Mouse (Mus musculus) spleen, adult 18-20 months (tissue): ENCODE measurements around the gene Dek.

Experiments used
- DNase-seq, 2 experiments: peaks; one replicate each; pipeline ENCODE4 v3.0.0; 2022; ENCODE audit warnings: mixed read lengths in 2 of 2

The Dek gene

DNA sequence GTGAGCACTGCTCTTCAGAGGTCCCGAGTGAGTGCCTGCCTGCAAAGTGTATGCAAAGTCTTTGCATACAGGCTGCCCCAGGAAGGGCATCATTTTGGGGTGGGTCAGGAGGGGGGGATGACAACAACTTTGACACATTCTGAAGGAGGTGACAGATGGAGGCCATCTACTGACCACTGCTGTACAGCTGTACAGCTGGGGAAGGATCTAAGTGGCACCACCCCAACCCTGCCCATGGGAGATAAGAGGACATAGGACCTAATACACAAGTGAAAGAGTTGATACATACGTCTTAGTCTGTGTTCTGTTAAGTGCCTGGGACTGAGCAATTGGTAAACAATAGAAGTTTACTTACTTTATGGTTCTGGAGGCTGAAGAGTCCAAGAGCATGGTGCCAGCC lies 3.2 kb upstream of the Dek start:
- no peak for DNase-seq

GRCm38 (mm10) chr13:47106580-47106888 lies 533 bp upstream of the Dek start:
- DNase-seq = no peak

DNA sequence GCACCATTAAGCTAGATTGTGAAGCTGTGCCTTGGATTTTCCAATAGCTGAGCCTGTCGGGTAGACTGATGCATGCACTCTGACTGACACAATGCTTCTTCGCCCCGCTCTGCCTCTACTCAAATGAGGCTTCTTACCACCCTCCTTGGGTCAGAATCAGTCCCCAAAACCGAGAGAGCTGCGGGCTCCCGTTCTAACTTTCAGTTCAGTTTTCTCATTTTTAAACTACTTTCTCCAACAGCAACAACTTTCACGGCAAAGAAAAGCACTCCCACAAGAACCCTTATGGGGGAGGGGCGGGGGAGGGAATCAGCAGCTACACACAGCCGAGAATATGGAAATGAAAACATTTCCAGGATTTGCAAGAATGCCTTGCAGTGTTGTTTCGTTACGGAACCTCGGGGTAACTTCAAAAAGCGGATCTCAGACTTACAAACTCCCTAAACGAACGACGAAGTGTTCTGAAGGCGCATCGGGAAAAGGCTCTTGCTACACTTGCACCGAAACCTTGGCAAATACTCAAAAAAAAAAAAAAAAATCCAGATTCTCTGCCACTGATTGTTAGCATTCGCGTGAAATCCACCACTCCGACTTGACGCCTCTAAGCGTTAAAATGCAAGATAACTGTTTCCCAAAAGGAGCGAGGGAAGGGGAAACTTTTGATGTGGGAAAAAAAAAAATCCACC lies 1.0 kb downstream of the Dek start:
- DNase-seq = peak; percentile 12 to 21

GRCm38 (mm10) chr13:47104146-47104545 lies 1.9 kb downstream of the Dek start:
- no peak for DNase-seq

DNA sequence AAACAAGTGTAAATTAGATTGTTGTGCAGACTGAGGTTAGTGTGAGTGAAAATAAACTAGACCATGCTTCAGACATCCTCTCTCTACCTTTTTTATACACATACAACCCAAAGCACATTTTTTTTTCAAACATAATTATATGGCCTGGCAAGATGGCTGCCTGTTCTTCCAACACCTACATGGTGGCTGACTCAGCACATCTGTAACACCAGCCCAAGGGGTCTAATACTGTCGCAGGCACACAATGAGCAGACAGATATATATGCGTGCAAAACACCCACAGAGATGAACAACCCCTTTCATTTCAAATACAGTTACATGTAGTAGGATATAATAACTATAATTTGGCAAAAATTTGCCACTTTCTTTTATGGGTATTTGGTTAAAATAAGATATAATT lies 5.4 kb downstream of the Dek start:
- DNase-seq = no peak

DNA sequence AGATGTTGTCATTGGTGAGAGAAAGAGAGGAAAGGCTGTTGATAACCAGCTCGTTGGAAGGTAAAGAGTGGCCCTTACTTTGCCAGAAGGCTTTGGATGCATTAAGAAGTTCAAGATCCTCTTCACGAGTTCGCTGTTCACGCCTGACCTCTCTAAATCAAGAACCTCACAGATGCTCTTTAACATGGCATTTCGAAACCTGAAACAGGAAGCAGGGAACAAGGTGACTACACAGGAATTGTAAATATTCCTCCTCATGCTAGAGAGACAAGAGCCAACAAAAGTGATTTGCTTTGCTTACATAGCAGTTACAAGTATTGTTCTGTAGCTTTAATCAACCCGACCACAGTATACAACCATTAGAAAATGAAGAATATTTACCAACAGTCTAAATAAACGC lies 6.7 kb downstream of the Dek start:
- no peak for DNase-seq

GRCm38 (mm10) chr13:47096591-47096990 lies 9.4 kb downstream of the Dek start:
- no peak for DNase-seq

- no peak for DNase-seq
These were observed 12.2 kb downstream of the Dek start for GRCm38 (mm10) chr13:47093791-47094190.

- DNase-seq = no peak
These were observed 16.7 kb downstream of the Dek start for GRCm38 (mm10) chr13:47089271-47089670.

DNA sequence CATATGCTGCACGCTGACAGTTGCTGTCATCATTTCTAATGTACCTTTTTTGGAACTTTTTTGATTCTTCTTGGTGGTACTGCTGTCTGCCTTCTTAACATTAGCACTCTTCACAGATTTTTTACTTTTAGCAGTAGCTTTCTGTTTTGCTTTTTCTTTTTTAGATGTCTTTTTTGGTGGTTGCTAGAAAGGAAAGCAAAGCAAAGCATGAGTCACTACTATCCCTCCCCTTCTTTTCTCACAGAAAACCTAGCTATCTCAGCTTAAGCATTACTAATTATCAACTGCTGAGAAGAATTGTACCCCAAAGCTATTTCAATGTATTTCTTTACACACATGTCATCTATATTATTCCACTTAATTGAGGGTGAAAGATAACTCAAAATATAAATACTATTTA lies 17.6 kb downstream of the Dek start:
- no peak for DNase-seq

DNA sequence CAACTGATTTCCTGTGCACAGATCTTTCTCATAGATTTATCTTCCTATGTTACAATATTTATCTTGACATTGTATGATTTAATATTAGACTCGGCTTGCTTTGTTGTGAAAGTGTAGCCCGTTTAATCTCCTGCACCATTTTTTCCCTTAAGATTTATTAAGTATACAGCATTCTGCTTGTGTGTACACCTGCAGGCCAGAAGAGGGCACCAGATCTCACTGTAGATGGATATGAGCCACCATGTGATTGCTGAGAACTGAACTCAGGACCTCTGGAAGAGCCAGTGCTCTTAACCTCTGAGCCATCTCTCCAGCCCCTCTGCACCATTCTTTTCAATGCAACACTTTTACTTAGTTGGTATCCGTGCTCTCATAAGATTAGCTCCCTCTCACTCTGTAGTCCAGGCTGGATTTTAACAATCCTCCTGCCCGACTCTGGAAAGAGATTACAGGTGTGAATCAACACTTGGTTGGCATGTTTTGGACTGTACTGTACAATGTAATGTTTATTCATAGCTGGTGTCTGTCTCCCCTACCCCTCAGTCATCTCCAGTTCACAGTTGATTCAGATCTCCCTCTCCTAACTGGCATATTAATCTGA lies 25.0 kb downstream of the Dek start:
- DNase-seq = peak in 1 of 2 experiments; percentile 16

- DNase-seq = no peak
These were observed 27.2 kb downstream of the Dek start for GRCm38 (mm10) chr13:47078799-47079198.

DNA sequence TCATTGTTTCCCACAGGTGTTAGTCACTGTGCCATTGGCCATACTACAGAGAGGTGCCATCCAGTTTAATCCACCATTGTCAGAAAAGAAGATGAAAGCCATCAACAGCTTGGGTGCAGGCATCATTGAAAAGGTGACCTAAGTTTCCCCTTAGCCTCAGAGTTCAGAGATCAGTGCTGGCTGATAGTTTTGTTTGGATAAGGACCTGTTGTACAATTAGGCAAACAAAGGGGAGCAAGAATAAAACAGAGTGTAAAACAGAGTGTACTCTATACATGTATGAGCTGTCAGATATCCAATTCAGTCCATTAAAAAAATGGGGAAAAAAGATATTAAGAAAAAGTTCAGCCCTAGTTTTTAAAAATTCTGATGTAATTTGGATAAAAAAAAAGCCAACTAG lies 28.6 kb downstream of the Dek start:
- no peak for DNase-seq

DNA sequence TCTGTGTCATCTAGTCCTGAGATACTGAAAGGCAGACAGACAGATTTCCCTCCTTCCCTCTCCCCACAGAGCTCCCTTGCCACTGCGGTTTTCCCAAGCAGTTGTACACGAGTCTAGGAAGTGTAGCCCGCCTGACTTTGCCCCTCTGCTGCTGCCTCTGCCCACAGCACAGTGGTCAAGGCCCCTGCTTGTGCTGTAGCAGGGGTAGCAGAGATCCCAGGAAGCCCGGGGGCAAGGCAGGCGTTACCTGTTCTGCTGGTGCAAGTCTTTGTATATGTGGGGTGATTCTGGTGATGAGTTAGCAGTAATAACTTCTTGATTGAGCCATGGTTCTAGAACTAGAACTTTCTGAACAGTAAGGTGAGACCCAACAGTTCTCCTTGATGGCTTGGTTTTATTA lies 29.8 kb downstream of the Dek start:
- DNase-seq = no peak

GRCm38 (mm10) chr13:47072484-47072883 lies 33.5 kb downstream of the Dek start:
- no peak for DNase-seq

DNA sequence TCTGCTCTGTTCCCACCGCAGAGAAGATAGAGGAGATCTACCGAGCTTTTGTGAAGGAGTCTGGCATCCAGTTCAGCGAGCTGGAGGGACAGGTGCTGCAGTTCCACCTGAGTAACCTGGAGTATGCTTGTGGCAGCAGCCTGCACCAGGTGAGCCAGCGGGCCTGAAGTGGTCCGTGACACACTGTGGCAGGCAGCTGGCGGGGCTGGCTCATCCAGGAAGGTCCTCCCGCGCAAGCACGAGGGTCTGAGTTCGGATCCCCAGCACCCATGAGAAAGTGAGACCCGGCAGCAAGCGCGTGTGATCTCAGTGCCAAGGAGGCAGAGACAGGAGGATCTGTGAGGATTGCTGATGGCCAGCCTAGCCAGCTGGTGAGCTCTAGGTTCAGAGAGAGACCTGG lies 34.1 kb downstream of the Dek start:
- DNase-seq = no peak

- DNase-seq = no peak
These were observed 35.5 kb downstream of the Dek start for GRCm38 (mm10) chr13:47070329-47071080.

- no peak for DNase-seq
These were observed 39.0 kb downstream of the Dek start for GRCm38 (mm10) chr13:47067001-47067400.

- no peak for DNase-seq
These were observed 39.5 kb downstream of the Dek start for GRCm38 (mm10) chr13:47066516-47066915.

- DNase-seq = no peak
These were observed 41.8 kb downstream of the Dek start for GRCm38 (mm10) chr13:47063985-47064760.

DNA sequence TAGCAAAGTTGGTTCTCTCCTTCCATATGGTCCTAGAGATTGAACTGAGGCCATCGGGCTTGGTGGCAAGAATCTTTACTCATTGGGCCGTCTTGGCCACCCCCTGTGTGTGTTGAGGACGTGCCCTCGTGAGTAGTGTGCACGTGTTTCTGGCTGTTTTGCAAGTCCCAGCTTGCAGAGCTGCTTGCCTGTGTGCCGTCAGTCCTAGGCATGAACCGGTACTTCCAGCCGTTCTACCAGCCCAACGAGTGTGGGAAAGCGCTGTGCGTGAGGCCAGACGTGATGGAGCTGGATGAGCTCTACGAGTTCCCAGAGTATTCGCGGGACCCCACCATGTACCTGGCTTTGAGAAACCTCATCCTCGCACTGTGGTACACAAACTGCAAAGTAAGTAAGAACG lies 43.2 kb downstream of the Dek start:
- DNase-seq = no peak

DNA sequence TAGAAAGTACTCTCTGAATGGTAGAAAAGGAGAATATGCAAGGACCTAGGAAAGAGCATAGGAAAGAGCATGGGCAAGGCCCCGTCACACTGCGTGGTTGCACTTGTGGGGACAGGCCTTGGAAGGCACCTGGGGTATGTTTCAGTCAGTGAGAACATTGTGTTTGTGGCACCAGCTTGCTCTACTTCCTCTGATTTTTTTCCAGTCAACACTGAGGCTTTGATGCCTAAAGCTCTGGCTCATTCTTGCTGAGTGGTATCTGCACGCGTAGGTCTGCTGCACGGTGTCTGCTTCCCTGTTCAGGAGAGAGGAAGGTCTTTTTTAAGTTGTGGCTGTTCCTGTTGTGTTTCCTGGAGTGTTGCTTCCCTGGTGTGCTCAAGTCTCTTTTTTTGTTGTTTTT lies 49.2 kb downstream of the Dek start:
- no peak for DNase-seq

- no peak for DNase-seq
These were observed 49.9 kb downstream of the Dek start for GRCm38 (mm10) chr13:47056126-47056525.

DNA sequence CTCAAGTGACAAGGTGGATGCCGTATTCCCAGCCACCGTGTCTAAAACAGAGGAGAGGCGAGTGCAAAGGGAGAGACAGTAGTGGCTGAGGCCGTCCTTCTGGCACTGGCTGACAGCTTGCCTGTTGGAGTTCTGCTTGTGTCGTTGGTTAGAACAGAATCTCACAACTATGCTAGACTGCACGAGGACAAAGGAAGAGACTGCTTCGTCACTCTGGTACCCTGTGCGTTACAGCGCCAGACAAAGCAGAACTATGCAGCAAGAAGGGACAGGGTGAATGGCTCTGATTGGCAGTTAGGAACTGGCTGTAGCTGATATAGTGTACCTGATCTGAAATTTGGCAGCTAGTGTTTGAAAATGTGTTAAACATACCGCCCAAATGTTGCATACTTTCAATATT lies 52.0 kb downstream of the Dek start:
- DNase-seq = no peak
